Mouse (Mus musculus): ENCODE measurements around the gene Myo5c. TPM values are rescaled to one million over a fixed set of nuclear protein-coding genes. Genes with fewer than 3 reads are reported as not detected.

Gene Myo5c
- polyA plus RNA-seq, 1 experiment = 53.2 TPM

DNA sequence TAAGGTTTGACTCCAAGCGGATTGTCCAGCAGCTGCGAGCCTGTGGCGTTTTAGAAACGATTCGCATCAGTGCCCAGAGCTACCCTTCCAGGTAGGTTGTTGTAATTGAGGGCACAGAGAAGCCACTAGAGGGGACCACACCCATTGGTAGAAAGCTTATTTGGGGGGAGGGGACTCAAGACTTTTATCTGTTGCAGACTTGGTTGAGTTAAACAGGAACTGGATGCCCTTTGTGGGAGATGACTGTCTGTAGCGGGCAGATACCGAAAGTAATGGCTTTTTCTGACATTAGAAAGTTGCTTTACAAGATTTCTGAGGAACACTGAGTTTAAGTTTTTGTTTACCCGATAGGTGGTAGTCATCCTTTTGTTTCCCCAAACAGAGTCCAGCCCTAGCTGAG, 39.7 kb downstream of the Myo5c start:
- DNase-seq = no peak
- TF ChIP-seq CTCF (IDR thresholded peaks at IDR 0.05; ENCODE audit: insufficient read depth, low read length) (no peak), POLR2A (IDR thresholded peaks at IDR 0.05; ENCODE audit: borderline replicate concordance, extremely low read depth, low read depth, low read length) (no peak)
- no peaks in the 10 kb centered on the region for H3K4me1 ChIP-seq (ENCODE audit: control insufficient read depth, insufficient read depth, low read length)
- no peak overlapping the region for H3K4me3 ChIP-seq (replicated peaks; ENCODE audit: extremely low read depth, low read depth, low read length)
- 88% methylated on average over 8 of the region's 8 CpGs for WGBS

DNA sequence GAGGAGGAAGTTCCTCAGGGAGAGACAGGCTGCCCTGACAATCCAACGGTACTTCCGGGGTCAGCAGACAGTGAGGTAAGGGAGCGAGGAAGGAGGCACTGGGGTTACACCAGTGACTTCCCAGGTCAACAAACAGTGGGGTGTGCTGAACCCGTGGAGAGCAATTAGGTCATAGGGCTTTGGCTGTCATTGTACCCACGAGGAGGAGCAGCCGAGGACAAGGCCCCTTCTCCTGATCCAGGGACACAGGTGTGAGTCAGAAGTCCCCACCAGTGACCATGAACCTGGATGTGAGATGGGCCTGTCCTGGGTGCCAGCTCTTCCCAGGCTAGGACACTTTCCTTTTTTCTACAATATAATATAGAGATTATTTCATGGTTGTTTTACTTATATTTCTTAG, 41.8 kb downstream of the Myo5c start:
- no peak for TF ChIP-seq POLR2A (IDR thresholded peaks at IDR 0.05; ENCODE audit: borderline replicate concordance, extremely low read depth, low read depth, low read length)
- TF ChIP-seq CTCF (IDR thresholded peaks at IDR 0.05; ENCODE audit: insufficient read depth, low read length) = no peak
- Histone ChIP-seq H3K4me3 (replicated peaks; ENCODE audit: extremely low read depth, low read depth, low read length) (no peak overlapping the region), H3K4me1 (ENCODE audit: control insufficient read depth, insufficient read depth, low read length) (no peaks in the 10 kb centered on the region)
- 50% methylated on average over 6 of the region's 6 CpGs for WGBS
- no peak for DNase-seq

DNA sequence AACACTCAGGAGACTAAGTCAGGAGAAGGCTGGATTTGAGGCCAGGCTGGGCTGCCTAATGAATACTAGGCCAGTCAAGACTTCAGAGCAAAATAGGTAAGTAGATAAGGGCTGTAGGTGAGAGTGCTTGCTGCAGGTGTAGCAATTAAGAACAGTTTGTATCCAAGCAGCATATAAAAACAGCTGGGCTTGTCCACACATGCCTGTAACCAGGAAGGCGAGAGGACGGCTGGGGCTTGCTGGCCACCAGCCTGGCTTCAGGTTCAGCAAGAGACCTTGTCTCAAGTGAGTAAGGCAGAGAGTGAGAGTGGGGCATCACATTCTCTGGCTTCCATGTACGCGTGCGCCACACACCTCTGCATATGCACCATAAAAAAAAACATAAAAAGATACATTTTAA, 42.7 kb downstream of the Myo5c start:
- WGBS = 86% methylated on average over 5 of the region's 5 CpGs
- TF ChIP-seq POLR2A (IDR thresholded peaks at IDR 0.05; ENCODE audit: borderline replicate concordance, extremely low read depth, low read depth, low read length) = no peak
- no peaks in the 10 kb centered on the region for H3K4me1 ChIP-seq (ENCODE audit: control insufficient read depth, insufficient read depth, low read length)
- H3K4me3 ChIP-seq (replicated peaks; ENCODE audit: extremely low read depth, low read depth, low read length) = no peak overlapping the region
- DNase-seq = no peak

DNA sequence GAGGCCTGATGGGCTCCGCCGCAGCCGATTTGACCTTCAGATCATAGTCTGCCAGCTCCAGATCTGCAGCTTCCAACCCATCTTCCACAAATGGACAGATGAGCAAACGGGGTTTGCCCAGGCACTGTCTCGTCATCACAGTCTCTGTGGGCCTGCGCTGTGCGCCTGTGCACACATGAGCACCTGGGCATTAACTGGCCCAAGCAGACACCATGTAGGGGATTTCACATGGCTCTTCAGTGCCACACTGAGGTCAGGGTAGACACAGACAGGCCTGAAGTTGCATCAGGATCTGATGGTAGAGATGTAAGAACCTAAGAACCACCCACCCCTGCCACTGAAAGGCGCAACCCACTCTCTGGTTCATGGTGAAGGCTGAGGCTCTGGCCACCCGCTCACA, 43.2 kb downstream of the Myo5c start:
- Histone ChIP-seq H3K4me1 (ENCODE audit: control insufficient read depth, insufficient read depth, low read length) (no peaks in the 10 kb centered on the region), H3K4me3 (replicated peaks; ENCODE audit: extremely low read depth, low read depth, low read length) (no peak overlapping the region)
- WGBS = 95% methylated on average over 9 of the region's 9 CpGs
- no peak for DNase-seq
- TF ChIP-seq CTCF (IDR thresholded peaks at IDR 0.05; ENCODE audit: insufficient read depth, low read length) (no peak), POLR2A (IDR thresholded peaks at IDR 0.05; ENCODE audit: borderline replicate concordance, extremely low read depth, low read depth, low read length) (no peak)

DNA sequence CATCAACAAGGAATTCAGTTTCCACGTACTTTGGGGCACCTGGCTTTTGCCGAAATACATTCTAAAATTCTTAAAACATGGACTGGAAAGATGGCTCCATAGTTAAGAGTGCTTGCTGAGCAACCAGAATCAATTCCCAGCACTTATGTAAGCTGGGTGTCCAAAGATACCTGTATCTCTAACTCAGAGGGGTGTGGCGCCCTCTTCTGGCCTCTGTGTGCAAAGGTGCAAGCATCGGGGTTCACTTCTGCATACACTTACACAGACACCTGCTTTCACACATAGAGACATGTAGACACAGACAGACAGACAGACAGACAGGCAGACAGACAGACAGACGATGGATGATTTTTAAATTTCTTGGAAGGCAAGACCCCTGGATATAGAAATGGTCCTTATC, 49.0 kb downstream of the Myo5c start:
- no peak for DNase-seq
- 51% methylated on average over 5 of the region's 5 CpGs for WGBS
- TF ChIP-seq POLR2A (IDR thresholded peaks at IDR 0.05; ENCODE audit: borderline replicate concordance, extremely low read depth, low read depth, low read length) (no peak), CTCF (IDR thresholded peaks at IDR 0.05; ENCODE audit: insufficient read depth, low read length) (peak; percentile 61)
- no peak overlapping the region for H3K4me3 ChIP-seq (replicated peaks; ENCODE audit: extremely low read depth, low read depth, low read length)
- H3K4me1 ChIP-seq (ENCODE audit: control insufficient read depth, insufficient read depth, low read length) = no peaks in the 10 kb centered on the region

- TF ChIP-seq POLR2A (IDR thresholded peaks at IDR 0.05; ENCODE audit: borderline replicate concordance, extremely low read depth, low read depth, low read length) (no peak), CTCF (IDR thresholded peaks at IDR 0.05; ENCODE audit: insufficient read depth, low read length) (no peak)
- no peak overlapping the region for H3K4me3 ChIP-seq (replicated peaks; ENCODE audit: extremely low read depth, low read depth, low read length)
- WGBS = 83% methylated on average over 2 of the region's 2 CpGs
- DNase-seq = no peak
- H3K4me1 ChIP-seq (ENCODE audit: control insufficient read depth, insufficient read depth, low read length) = no peaks in the 10 kb centered on the region
Measured at GRCm38 (mm10) chr9:75282179-75282578, 50.4 kb downstream of the Myo5c start.

- Histone ChIP-seq H3K4me1 (ENCODE audit: control insufficient read depth, insufficient read depth, low read length) (no peaks in the 10 kb centered on the region), H3K4me3 (replicated peaks; ENCODE audit: extremely low read depth, low read depth, low read length) (no peak overlapping the region)
- DNase-seq = no peak
- WGBS = 12% methylated on average over 3 of the region's 3 CpGs
- TF ChIP-seq CTCF (IDR thresholded peaks at IDR 0.05; ENCODE audit: insufficient read depth, low read length) (peak; percentile 79), POLR2A (IDR thresholded peaks at IDR 0.05; ENCODE audit: borderline replicate concordance, extremely low read depth, low read depth, low read length) (no peak)
Measured at GRCm38 (mm10) chr9:75282830-75283229, 51.0 kb downstream of the Myo5c start.

DNA sequence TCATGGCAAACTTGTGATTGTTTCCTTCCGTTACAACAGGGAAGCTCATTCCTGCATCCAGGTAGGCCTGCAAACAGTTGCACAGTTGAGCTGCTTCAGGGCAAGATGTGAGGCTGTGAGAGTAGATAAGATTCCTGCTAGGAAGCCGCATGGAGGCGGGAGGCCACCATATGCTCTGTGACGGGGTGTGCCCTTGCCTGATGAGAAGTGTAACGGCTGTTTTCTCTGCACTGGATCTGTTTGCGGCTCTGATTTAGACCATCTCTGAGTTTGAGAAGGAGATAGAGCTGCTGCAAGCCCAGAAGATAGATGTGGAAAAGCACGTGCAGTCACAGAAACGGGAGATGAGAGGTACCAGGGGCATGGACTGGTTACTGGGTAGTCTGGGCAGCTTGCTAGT, 51.8 kb downstream of the Myo5c start:
- H3K4me1 ChIP-seq (ENCODE audit: control insufficient read depth, insufficient read depth, low read length) = no peaks in the 10 kb centered on the region
- H3K4me3 ChIP-seq (replicated peaks; ENCODE audit: extremely low read depth, low read depth, low read length) = no peak overlapping the region
- 81% methylated on average over 8 of the region's 8 CpGs for WGBS
- TF ChIP-seq CTCF (IDR thresholded peaks at IDR 0.05; ENCODE audit: insufficient read depth, low read length) (no peak), POLR2A (IDR thresholded peaks at IDR 0.05; ENCODE audit: borderline replicate concordance, extremely low read depth, low read depth, low read length) (no peak)
- no peak for DNase-seq

GRCm38 (mm10) chr9:75285363-75285762, 53.5 kb downstream of the Myo5c start:
- DNase-seq = no peak
- Histone ChIP-seq H3K4me3 (replicated peaks; ENCODE audit: extremely low read depth, low read depth, low read length) (no peak overlapping the region), H3K4me1 (ENCODE audit: control insufficient read depth, insufficient read depth, low read length) (no peaks in the 10 kb centered on the region)
- WGBS = 78% methylated on average over 6 of the region's 6 CpGs
- TF ChIP-seq POLR2A (IDR thresholded peaks at IDR 0.05; ENCODE audit: borderline replicate concordance, extremely low read depth, low read depth, low read length) (no peak), CTCF (IDR thresholded peaks at IDR 0.05; ENCODE audit: insufficient read depth, low read length) (no peak)

- no peak overlapping the region for H3K4me3 ChIP-seq (replicated peaks; ENCODE audit: extremely low read depth, low read depth, low read length)
- no peak for TF ChIP-seq CTCF (IDR thresholded peaks at IDR 0.05; ENCODE audit: insufficient read depth, low read length)
- no peak for TF ChIP-seq POLR2A (IDR thresholded peaks at IDR 0.05; ENCODE audit: borderline replicate concordance, extremely low read depth, low read depth, low read length)
- H3K4me1 ChIP-seq (ENCODE audit: control insufficient read depth, insufficient read depth, low read length) = no peaks in the 10 kb centered on the region
- DNase-seq = no peak
- 60% methylated on average over 6 of the region's 6 CpGs for WGBS
Measured at GRCm38 (mm10) chr9:75287636-75288035, 55.8 kb downstream of the Myo5c start.

DNA sequence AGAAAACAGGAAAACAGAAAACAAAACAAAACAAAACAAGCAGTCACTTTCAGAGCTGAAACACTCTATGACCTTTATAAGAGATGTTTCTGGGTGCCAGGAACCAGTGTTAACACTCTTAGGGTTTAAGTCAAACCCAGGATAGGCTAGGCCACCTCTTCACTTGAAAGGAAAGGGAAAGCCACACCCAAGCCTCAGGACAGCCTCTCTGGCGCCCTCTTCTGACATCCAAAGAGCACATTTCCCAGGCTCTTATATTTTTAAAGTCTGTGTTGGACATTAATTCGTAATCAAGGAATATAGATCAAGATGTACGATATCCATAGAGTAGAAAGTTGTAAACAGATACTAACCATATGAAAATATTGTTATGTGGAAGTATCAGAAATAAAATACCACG, 57.7 kb downstream of the Myo5c start:
- TF ChIP-seq CTCF (IDR thresholded peaks at IDR 0.05; ENCODE audit: insufficient read depth, low read length) = peak; percentile 53
- no peak for TF ChIP-seq POLR2A (IDR thresholded peaks at IDR 0.05; ENCODE audit: borderline replicate concordance, extremely low read depth, low read depth, low read length)
- 41% methylated on average over 4 of the region's 4 CpGs for WGBS
- no peak overlapping the region for H3K4me3 ChIP-seq (replicated peaks; ENCODE audit: extremely low read depth, low read depth, low read length)
- no peaks in the 10 kb centered on the region for H3K4me1 ChIP-seq (ENCODE audit: control insufficient read depth, insufficient read depth, low read length)
- DNase-seq = no peak
